Mouse (Mus musculus): ENCODE measurements around the gene Smc3. TPM values are rescaled to one million over a fixed set of nuclear protein-coding genes. Genes with fewer than 3 reads are reported as not detected.
"Not testable (repeated sequence)": the region's sequence is repeated elsewhere in the genome, so short reads cannot be mapped to it uniquely, and the experiment has no call there.

Gene Smc3
- polyA plus RNA-seq, 1 experiment from 2014 or later, result 64.0 TPM

DNA sequence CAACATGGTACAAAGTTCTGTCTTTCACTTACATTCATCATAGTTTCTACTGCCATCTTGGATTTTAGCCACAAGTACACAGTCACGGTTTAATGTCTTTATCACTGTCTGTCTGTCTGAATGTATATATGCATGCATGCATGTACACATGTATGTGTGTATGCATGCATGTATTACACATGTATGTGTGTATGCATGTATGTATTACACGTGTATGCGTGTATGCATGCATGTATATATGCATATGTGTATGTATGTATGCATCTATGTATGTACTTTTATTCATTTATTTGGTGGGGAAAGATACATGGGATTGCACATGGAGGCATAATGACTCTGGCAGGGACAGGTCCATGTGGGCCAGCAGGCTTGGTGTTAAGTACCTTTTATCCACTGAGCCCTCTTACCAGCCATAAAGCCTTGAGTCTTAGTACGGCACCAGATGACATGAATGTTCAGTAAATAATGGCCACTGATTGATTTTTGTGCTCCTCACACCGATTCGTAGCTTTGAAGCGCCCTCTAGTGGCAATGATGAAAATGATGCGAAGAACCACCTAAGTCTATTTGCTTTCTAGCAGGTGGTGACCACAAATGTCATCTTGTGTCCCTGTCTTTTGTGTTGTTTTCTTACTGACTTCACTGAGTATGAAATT is 21.5 kb upstream of the Smc3 start:
- Histone ChIP-seq H3K36me3 (no peaks in the 10 kb centered on the region), H3K4me3 (no peak overlapping the region), H3K4me2 (no peak overlapping the region), H3K9me3 (no peaks in the 10 kb centered on the region), H3K9ac (no peak overlapping the region), H3K27ac (no peak overlapping the region), H3K4me1 (no peaks in the 10 kb centered on the region; the same call in 1 of the 2 replicates), H3K27me3 (no peaks in the 10 kb centered on the region)
- no peak for ATAC-seq (ENCODE audit: insufficient number of reproducible peaks, low FRiP score, low TSS enrichment, low read depth)
- WGBS, result 14% methylated on average over 8 of the region's 8 CpGs

DNA sequence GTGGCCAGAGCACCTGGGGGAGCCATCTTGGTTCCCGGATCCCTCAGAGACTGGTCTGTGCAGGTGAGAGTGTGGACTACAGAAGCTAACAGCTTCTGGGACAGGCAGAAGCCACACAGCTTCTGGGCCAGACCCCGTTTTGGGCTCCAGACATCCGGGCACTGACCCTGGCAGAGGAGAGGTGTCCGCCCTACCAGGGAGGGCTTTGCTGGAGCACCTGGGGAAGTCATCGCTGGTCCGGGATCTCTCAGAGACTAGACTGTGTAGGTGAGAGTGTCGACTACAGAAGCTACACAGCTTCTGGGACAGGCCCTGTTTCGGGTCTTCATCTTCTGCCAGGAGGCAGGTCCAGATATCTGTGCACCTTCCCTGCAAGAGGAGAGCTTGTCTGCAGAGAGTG is 19.9 kb upstream of the Smc3 start:
- not testable (repeated sequence) for H3K27me3 ChIP-seq; H3K4me3 ChIP-seq; H3K36me3 ChIP-seq; H3K9me3 ChIP-seq; H3K9ac ChIP-seq; H3K4me1 ChIP-seq; ATAC-seq (ENCODE audit: insufficient number of reproducible peaks, low FRiP score, low TSS enrichment, low read depth); H3K27ac ChIP-seq; H3K4me2 ChIP-seq
- 81% methylated on average over 8 of the region's 8 CpGs for WGBS

DNA sequence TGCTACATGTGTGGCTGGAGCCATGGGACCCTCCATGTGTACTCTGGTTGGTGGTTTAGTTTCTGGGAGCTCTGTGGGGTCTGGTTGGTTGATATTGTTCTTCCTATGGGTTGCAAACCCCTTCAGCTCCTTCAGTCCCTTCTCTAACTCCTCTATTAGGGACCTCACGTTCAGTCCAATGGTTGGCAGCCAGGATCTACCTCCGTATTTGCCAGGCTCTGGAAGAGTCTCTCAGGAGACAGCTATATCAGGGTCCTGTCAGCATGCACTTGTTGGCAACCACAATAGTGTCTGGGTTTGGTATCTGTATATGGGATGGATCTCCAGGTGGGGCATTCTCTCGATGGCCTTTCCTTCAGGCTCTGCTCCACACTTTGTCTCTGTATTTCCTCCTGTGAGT is 12.5 kb upstream of the Smc3 start:
- ATAC-seq (ENCODE audit: insufficient number of reproducible peaks, low FRiP score, low TSS enrichment, low read depth); H3K27me3 ChIP-seq; H3K4me3 ChIP-seq; H3K27ac ChIP-seq; H3K4me2 ChIP-seq; H3K4me1 ChIP-seq; H3K9ac ChIP-seq; H3K9me3 ChIP-seq; H3K36me3 ChIP-seq: not testable (repeated sequence)
- WGBS, result 83% methylated on average over 3 of the region's 3 CpGs

DNA sequence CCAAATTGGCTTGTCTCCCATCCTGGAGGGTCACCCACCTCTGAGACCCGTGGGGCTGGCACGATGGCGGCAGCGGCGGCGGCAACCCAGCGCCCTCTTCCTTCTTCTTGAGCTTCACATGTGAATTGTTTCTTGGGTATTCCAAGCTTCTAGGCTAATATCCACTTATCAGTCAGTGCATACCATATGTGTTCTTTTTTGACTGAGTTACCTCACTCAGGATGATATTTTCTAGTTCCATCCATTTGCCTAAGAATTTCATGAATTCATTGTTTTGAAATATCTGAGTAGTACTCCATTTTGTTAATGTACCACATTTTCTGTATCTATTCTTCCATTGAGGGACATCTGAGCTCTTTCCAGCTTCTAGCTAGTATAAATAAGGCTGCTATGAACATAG is 11.2 kb upstream of the Smc3 start, which contains the start of gene Nutf2-ps1:
Nutf2-ps1 (minus strand) TSS at position 101 of the 400 bp plus-strand sequence.
- not testable (repeated sequence) for H3K4me1 ChIP-seq; H3K4me2 ChIP-seq; ATAC-seq (ENCODE audit: insufficient number of reproducible peaks, low FRiP score, low TSS enrichment, low read depth); H3K9me3 ChIP-seq; H3K9ac ChIP-seq; H3K36me3 ChIP-seq; H3K27ac ChIP-seq; H3K27me3 ChIP-seq; H3K4me3 ChIP-seq
- WGBS, result 96% methylated on average over 7 of the region's 7 CpGs

DNA sequence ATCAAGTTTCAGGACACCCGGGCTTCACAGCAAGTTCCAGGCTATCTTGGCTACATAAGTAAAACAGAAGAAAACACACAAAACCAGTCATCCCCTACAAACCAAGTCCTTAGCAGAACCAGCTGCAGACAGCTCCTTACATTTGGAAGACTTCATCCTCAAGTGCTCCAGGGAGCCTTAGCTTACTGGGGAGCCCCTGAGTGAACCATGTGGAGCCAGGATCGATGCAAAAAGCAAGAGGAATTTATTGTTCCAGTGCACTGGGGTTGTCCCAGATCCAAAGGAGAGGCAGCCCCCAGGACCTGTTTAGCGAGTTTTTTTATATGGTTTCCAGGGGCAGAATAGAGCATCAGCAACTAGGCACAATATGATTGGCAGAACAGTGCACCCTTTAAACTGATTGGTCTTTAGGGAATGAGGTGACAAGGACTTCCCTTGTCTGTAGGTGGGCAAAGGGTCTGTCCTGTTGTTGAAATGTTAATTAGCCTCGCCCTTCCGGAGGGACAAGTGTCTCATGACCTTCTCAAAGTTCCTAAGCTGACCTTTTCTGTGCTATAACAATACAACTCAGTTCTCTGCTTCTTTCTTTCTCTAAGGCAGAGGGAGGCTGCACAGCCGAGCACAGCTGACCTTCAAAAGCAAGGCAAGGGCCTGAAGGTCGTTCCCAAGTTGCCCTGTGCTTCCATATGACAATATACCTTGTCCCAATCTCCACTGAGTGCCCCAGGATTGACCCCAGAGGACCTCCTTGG is 3.3 kb upstream of the Smc3 start:
- H3K4me1 ChIP-seq, result peaks cover 5% of the 10 kb centered on the region
- no peak overlapping the region for H3K27ac ChIP-seq
- H3K9me3 ChIP-seq, result no peaks in the 10 kb centered on the region
- no peak for ATAC-seq (ENCODE audit: insufficient number of reproducible peaks, low FRiP score, low TSS enrichment, low read depth)
- H3K36me3 ChIP-seq, result no peaks in the 10 kb centered on the region
- H3K4me2 ChIP-seq, result no peak overlapping the region
- H3K27me3 ChIP-seq, result no peaks in the 10 kb centered on the region
- 57% methylated on average over 7 of the region's 7 CpGs for WGBS
- no peak overlapping the region for H3K9ac ChIP-seq
- H3K4me3 ChIP-seq, result no peak overlapping the region

DNA sequence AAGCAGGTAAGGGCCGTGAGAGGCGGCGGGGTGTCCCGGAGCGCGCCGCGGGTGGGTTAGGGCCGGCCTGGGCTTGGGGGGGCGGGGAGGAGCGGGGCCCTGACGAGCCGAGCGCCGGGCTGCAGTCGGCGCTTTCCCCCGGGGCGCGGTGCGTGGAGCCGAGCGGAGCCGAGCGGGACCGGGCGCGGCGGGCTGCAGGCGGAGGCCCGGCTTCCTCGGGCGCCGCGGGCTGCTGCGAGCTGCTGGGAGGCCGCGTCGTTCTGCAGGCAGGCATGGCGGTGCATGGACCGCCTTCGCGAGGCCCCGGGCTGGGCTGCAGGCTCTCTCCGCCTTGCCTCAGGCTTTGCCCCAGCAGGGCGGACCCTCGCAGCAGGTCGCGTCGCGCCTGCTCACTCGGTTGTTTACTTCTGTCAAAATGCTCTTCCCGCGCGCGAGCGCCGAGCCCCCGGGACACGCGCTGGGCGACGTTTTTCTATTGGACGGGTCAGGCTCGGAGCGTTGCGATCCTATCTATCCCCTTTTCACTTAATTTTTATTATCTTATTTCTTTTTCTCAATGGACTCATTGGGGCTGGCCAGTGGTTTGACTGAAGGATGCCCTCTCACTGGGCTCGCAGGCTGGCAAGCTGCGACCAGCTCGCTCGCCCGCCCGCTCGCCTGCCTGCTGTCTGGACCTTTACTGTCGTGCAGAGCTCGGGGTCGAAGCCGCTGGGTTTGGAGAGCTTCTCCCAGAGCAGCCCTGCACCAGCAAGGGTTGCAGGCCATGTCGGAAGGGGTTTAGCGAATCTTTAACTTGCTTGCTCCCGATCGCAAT is 558 bp downstream of the Smc3 start:
- peak overlapping the region; percentile 94 for H3K9ac ChIP-seq
- no peaks in the 10 kb centered on the region for H3K27me3 ChIP-seq
- under 1% methylated on average over 74 of the region's 82 CpGs for WGBS
- peak; percentile 56 for ATAC-seq (ENCODE audit: insufficient number of reproducible peaks, low FRiP score, low TSS enrichment, low read depth)
- peak overlapping the region; percentile 99 for H3K4me3 ChIP-seq
- H3K9me3 ChIP-seq, result no peaks in the 10 kb centered on the region
- H3K36me3 ChIP-seq, result peaks cover 11% of the 10 kb centered on the region
- H3K4me1 ChIP-seq, result peaks cover 12% of the 10 kb centered on the region
- H3K27ac ChIP-seq, result peak overlapping the region; percentile 96
- H3K4me2 ChIP-seq, result peak overlapping the region; percentile 87

DNA sequence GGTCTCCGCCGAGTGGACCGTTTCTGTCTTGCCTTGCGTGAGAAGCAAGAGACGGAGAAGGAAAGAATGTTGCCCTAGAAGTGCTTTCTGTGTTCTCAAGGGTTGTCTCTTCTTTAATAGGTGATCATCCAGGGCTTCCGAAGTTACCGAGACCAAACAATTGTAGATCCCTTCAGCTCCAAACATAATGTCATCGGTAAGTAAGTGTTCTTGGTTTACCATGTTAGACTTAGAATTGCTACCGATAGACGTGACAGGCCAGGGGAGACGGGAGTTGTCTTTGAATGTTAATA is 1.1 kb downstream of the Smc3 start:
- Histone ChIP-seq H3K4me2 (peak overlapping the region; percentile 87), H3K27ac (no peak overlapping the region), H3K4me3 (peak overlapping the region; percentile 99), H3K27me3 (no peaks in the 10 kb centered on the region), H3K4me1 (peaks cover 12% of the 10 kb centered on the region), H3K9ac (peak overlapping the region; percentile 94), H3K36me3 (peaks cover 14% of the 10 kb centered on the region), H3K9me3 (no peaks in the 10 kb centered on the region)
- 8% methylated on average over 11 of the region's 11 CpGs for WGBS
- no peak for ATAC-seq (ENCODE audit: insufficient number of reproducible peaks, low FRiP score, low TSS enrichment, low read depth)

DNA sequence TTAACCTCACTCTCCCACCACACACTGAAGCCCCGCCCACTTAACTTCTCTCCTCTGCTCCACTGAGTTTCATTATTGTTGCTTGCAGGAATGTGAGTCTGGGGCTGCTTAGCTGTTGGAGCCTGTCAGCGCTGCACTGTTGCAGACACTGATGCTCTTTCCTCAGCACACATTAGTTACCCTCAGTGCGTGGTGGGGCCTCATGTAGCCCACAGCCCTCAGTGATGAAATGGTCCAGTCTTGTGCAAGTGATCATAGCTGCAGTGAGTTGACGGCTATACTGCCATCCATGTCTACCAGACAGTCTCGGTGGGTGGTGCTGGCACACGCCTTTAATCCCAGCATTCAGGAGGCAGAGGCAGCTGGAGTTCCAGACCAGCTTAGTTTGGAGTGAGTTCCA is 8.7 kb downstream of the Smc3 start:
- no peak overlapping the region for H3K4me3 ChIP-seq
- 71% methylated on average over 6 of the region's 6 CpGs for WGBS
- ATAC-seq (ENCODE audit: insufficient number of reproducible peaks, low FRiP score, low TSS enrichment, low read depth), result no peak
- peaks cover 18% of the 10 kb centered on the region for H3K36me3 ChIP-seq
- no peak overlapping the region for H3K4me2 ChIP-seq
- H3K9me3 ChIP-seq, result no peaks in the 10 kb centered on the region
- no peak overlapping the region for H3K27ac ChIP-seq
- H3K4me1 ChIP-seq, result peaks cover 3% of the 10 kb centered on the region; the same call in 1 of the 2 replicates
- no peaks in the 10 kb centered on the region for H3K27me3 ChIP-seq
- no peak overlapping the region for H3K9ac ChIP-seq

DNA sequence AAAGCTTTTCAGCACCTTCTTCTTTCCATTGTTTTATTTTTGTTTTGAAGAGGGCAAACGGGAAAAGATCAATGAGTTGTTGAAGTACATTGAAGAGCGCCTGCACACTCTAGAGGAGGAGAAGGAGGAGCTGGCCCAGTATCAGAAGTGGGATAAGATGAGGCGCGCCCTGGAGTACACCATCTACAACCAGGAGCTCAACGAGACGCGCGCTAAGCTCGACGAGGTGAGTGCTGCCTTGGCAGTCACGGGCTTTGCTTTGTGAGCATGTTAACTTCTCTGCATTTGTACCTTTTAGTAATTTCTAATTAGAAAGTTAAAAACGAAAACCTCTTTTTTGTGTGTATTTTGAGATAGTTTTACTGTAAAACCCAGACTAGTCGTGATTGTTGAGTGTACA is 21.5 kb downstream of the Smc3 start:
- no peak overlapping the region for H3K9ac ChIP-seq
- no peaks in the 10 kb centered on the region for H3K9me3 ChIP-seq
- no peak for ATAC-seq (ENCODE audit: insufficient number of reproducible peaks, low FRiP score, low TSS enrichment, low read depth)
- H3K36me3 ChIP-seq, result peaks cover 69% of the 10 kb centered on the region
- no peaks in the 10 kb centered on the region for H3K27me3 ChIP-seq
- H3K4me1 ChIP-seq, result no peaks in the 10 kb centered on the region
- no peak overlapping the region for H3K27ac ChIP-seq
- WGBS, result 93% methylated on average over 13 of the region's 13 CpGs
- H3K4me2 ChIP-seq, result no peak overlapping the region
- H3K4me3 ChIP-seq, result no peak overlapping the region

DNA sequence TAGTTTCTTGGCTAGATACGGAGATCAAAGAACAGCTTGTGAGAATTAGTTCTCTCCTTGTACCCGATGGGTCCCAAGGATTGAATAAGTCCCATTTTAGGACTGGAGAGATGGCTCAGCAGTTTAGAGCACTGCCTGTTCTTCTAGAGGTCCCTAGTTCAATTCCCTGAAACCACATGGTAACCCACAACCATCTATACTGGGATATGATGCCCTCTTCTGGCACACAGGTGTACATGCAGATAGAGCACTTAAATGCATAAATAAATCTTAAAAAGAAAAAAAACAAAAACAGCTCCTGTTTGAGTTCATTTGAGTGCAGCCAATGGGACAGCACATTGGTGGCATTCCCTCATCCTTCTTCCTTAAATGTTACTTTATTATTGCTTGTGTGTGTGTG is 37.8 kb downstream of the Smc3 start:
- ATAC-seq (ENCODE audit: insufficient number of reproducible peaks, low FRiP score, low TSS enrichment, low read depth), result no peak
- H3K4me2 ChIP-seq, result no peak overlapping the region
- no peaks in the 10 kb centered on the region for H3K4me1 ChIP-seq
- 94% methylated on average over 2 of the region's 2 CpGs for WGBS
- H3K9ac ChIP-seq, result no peak overlapping the region
- no peaks in the 10 kb centered on the region for H3K27me3 ChIP-seq
- no peak overlapping the region for H3K27ac ChIP-seq
- H3K36me3 ChIP-seq, result peaks cover 75% of the 10 kb centered on the region
- H3K9me3 ChIP-seq, result no peaks in the 10 kb centered on the region
- H3K4me3 ChIP-seq, result no peak overlapping the region

DNA sequence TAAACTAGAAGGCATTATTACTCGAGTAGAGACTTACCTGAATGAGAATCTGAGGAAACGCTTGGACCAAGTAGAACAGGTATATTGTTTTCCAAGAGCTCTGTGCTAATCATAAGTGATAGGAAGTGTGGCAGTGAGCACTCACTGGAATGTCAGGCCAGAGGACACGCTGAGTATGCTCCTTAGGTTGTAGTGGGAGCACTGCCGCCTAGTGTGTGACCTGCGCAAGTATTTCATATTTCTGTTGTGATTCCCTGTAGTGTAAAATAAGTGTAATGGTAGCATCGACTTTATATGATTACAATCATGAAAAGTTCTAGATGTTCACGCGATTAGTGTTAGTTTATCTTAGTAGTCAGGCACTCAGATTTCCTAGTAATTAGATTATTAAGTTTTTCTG is 38.5 kb downstream of the Smc3 start:
- no peaks in the 10 kb centered on the region for H3K4me1 ChIP-seq
- H3K4me3 ChIP-seq, result no peak overlapping the region
- H3K9me3 ChIP-seq, result no peaks in the 10 kb centered on the region
- no peaks in the 10 kb centered on the region for H3K27me3 ChIP-seq
- H3K4me2 ChIP-seq, result no peak overlapping the region
- no peak for ATAC-seq (ENCODE audit: insufficient number of reproducible peaks, low FRiP score, low TSS enrichment, low read depth)
- 90% methylated on average over 8 of the region's 8 CpGs for WGBS
- peaks cover 75% of the 10 kb centered on the region for H3K36me3 ChIP-seq
- H3K9ac ChIP-seq, result no peak overlapping the region
- no peak overlapping the region for H3K27ac ChIP-seq

DNA sequence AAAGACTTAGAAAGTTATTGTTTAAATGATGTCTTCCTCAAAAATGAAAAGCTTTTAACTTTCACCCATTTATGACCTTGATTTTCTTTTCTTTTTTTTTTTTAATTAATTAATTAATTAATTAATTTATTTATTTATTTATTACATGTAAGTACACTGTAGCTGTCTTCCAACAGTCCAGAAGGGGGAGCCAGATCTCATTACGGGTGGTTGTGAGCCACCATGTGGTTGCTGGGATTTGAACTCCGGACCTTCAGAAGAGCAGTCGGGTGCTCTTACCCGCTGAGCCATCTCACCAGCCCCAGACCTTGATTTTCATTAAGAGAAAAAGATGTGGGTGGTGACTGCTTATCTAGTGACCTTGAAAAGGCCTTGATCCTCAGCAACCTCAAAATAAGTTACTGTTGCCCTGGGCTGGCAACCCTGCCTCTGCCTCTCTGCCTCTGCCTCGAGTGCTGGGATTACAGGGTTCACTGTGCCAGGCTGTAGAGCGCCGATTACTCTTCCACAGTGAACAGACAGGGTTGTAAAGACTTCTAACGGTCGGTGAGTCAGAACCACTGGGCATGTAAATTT is 43.9 kb downstream of the Smc3 start:
- WGBS, result 91% methylated on average over 9 of the region's 9 CpGs
- H3K27ac ChIP-seq, result no peak overlapping the region
- no peak for ATAC-seq (ENCODE audit: insufficient number of reproducible peaks, low FRiP score, low TSS enrichment, low read depth)
- H3K27me3 ChIP-seq, result no peaks in the 10 kb centered on the region
- peaks cover 3% of the 10 kb centered on the region for H3K4me1 ChIP-seq
- peaks cover 63% of the 10 kb centered on the region for H3K36me3 ChIP-seq
- H3K4me2 ChIP-seq, result no peak overlapping the region
- no peak overlapping the region for H3K4me3 ChIP-seq
- no peaks in the 10 kb centered on the region for H3K9me3 ChIP-seq
- H3K9ac ChIP-seq, result no peak overlapping the region
